Mouse (Mus musculus): ENCODE results near the gene Hepacam2.
"Not testable (repeated sequence)": the region's sequence is repeated elsewhere in the genome, so short reads cannot be mapped to it uniquely, and the experiment has no call there.

The Hepacam2 gene

DNA sequence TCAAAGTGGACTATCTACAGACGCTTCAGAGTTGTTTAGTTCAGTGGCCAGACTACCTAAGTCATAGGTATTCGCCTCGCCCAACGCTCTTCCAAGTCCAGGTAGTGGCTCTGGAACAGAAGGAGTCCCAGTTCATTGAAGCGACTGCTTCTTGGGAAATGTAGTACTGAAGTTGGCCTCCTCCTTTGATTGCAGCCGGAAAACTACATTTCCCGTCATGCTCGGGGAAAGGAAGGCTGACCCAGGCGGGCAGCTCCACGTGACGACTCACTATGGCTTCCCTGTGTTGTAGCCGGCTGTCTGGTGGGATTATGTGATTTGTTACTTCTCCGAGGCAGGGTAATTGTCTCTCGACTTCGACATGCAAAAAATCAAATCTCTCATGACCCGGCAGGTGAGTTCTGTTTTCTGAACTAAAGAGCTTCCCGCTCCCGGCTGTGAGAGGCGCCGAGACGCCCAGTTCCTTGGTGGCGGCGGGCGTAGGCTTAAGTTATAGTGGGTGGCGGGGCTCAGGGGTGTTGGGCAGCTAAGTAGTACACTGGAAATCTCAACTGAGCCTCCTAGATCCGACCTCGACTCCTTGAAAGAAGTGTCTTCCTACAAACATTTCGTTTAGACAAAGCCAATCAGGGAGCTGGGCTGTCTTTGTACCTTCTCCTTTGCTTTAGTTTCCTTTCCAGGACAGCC, at the start of gene Hepacam2, which contains the start of gene Vps50:
Gene Hepacam2, minus strand, starts transcription at position 137 of the 687 bp plus-strand sequence.
Gene Vps50, plus strand, starts transcription at position 221 of the 687 bp plus-strand sequence.
- DNase-seq (ENCODE audit: low spot score), result peak; percentile 95

DNA sequence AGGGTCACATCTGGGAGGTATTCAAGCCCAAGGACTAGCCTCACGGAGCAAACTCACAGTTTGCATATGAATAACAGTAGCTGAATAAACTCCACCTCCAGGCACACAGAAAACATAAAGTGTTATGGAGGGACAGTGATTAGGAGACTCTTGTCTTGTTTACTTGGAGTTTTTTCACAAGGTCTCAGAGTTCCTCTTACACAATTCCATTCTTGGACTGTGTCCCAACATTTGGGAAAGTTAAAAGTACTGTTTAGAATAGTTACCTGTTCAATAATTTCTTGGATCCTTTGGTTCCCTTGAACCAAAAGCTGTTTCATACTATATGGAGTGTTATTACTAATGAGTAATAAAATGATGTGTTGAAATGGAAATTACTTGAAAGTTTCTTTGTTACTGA, 46.9 kb upstream of the Hepacam2 start:
- peak; percentile 20 for DNase-seq (ENCODE audit: low spot score)

- no peak for DNase-seq (ENCODE audit: low spot score)
These were observed 45.8 kb upstream of the Hepacam2 start for GRCm38 (mm10) chr6:3543862-3544261.

DNA sequence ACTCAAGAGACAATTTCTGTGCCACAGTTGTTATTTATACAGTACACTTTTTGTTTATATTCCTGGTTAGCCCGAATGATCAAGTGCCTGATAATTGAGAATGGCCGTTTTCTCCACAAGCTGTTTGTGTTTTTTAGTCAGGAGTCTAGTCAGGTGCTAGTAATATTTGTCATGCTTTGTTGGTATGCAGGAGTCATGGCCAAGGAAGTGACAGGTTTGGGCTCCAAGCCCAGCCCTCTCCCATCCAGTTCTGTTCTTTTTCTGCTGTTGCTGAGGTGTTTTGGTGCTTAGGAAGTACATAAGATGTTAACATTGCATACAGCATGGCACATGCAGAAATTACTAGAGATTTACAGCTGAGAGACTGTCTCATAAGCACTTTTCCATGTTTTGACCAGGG, 41.4 kb upstream of the Hepacam2 start:
- DNase-seq (ENCODE audit: low spot score), result no peak

DNA sequence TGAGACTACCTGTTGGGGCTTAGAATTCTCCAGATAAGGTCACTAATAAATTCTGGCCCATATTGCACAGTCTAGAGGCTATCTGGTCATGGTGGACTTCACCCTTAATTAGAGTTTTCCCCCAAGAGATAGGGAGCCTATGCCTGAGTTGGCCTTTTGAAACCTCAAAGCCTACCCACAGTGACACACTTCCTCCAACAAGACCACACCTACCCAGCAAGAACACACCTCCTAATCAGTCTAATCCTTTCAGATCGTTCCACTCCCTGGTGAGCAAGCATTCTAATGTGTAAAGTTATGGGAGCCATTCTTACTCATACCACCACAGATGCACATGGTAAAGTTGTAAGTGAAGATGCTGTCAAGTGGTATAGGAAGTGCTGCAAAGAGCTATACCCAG, 38.0 kb upstream of the Hepacam2 start:
- DNase-seq (ENCODE audit: low spot score), result no peak

DNA sequence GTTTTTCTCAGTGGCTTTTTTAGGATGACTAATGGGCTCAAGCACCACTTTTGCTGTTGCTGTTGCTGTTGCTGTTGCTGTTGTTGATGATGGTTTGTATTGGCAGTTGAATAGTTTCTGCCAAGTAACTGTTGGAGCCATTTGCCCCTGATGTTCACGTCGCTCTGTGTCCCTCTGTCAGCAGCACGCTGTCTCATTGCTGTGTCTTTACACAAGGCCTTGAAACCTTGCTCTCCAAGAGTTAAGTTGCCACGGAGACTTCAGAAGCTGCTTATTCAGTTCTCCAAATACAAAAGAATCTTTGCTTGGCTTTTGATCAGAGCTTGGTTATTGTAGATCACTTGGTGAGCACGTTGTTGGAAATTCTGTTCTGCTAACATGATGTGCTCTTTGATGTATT, 33.3 kb upstream of the Hepacam2 start:
- no peak for DNase-seq (ENCODE audit: low spot score)

DNA sequence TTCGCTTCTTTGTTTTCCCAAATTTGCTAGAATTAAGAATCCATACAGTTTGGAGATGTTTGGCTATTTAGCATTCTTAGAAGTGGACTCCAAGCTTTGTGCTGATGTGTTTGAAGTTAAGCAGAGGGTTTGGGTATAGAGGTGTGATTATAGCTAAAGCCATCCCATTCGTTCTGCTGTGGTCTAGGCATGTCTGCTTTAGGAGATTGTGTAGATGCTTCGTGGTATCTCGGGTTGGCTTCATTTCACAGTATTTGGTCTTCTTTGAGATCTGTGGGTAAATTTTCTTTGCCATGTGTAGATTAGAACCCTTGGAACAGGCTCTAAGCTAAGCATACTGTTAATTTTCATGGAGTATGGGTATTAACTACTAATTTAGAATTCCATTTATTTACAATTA, 30.1 kb upstream of the Hepacam2 start:
- DNase-seq (ENCODE audit: low spot score), result no peak

DNA sequence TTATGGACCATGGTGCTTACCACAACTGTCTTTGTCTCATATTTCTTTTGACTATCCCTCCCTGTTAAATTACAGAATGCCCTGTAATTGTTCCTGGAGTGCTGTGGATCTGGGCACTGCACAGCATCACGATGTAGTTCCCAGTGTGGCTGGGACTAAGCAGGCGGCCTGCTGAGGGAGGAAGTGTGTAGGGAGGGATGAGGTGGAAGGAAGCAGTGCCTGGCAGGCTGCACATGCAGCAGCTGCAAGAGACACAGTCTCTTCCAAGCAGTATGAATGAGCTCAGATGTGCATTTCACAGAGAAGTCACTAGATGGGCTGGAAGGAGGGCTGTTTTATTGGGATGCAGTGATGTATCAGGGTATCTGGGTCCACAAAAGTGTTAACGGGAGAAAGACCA, 14.5 kb upstream of the Hepacam2 start:
- no peak for DNase-seq (ENCODE audit: low spot score)

DNA sequence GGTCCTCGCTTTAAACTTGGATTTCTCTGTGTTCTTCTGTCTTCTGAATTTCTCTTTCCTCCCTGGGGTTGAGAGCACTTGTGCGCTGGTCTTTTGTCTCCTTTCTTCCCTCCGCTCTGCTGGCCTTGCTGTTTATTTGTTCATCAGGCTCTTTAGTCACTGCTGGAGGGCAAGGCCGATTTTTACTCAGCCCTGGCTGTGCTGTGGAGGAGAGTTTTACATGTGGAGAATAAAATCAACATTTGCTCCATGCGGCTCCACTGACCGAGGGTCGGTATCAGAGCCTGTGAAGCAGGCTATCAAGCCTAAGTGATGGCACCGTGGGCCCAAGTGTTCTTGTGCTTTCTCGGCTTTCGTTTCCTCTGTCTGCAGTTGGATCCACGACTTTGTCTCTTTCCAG, 13.5 kb upstream of the Hepacam2 start:
- DNase-seq (ENCODE audit: low spot score), result no peak

- DNase-seq (ENCODE audit: low spot score), result no peak
These were observed 13.0 kb upstream of the Hepacam2 start for GRCm38 (mm10) chr6:3511116-3511515.

DNA sequence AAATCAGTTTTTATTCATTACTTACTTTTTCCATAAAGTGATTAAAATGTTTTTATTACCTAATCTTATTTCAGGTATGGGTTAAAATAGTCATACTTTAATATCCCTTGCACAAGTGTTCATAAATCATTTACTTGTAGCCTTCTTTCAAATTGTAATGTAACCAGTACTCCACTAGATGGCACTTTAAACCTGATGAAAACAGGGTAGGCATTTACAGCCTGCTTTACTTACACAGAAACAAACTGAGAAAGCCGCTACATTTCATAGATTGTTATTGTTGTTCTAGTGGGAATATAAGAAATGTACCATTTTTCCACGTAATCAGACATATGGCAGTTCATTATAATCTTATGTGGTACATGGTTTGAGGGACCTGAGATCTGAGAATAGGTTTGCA, 11.7 kb upstream of the Hepacam2 start:
- DNase-seq (ENCODE audit: low spot score), result peak; percentile 25

DNA sequence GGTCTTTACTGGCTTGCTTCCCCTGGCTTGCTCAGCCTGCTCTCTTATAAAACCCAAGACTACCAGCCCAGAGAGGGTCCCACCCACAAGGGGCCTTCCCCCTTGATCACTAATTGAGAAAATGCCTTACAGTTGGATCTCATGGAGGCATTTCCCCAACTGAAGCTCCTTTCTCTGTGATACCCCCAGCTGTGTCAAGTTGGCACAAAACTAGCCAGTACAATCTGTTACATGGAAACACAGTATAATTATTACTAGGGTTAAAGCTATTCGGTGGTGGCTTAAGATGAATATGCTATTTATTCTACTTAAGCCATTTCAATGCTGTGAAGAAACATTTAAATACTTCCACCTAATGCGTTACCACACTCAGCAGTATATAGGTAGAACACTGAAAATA, 10.1 kb upstream of the Hepacam2 start:
- DNase-seq (ENCODE audit: low spot score), result not testable (repeated sequence)

GRCm38 (mm10) chr6:3507078-3507477, 9.0 kb upstream of the Hepacam2 start:
- no peak for DNase-seq (ENCODE audit: low spot score)

- DNase-seq (ENCODE audit: low spot score), result no peak
These were observed 7.2 kb upstream of the Hepacam2 start for GRCm38 (mm10) chr6:3505289-3505688.

DNA sequence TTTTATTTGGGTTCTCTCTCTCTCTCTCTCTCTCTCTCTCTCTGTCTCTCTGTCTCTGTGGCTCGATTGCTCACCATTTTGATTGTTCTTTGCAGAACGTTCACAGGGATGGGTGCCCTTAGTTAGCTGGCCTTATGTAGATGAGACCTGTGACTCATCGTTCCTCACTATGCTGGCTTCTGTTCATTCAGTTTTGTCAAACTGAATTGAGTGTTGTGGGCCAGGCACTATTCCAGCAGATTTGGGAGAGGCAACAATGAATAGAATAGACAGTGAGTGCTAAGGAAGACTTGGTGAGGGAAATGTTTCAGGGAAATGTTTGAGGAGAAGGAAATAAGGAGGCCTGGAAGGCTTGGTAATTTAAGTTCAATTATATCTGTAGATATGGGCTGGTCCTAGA, 2.2 kb upstream of the Hepacam2 start:
- no peak for DNase-seq (ENCODE audit: low spot score)

DNA sequence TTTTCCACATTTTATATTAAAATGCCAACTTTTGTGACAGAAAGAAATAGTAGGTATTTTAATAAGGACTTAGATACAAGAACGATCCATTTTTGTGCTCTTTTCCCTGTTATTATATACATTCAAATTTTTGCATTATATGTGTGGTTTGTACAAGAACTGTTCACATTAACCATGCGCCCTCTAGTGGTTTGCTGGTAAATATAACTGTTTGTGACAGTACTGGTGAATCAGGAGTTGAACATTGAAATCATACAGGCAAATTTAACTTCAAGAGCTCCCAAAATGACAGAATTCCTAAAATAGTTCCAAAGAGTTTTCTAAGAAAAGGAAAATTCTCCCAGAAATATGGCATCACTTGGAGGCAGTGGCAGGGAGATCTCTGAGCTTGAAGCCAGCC, 1.9 kb downstream of the Hepacam2 start:
- peak; percentile 39 for DNase-seq (ENCODE audit: low spot score)

- DNase-seq (ENCODE audit: low spot score), result no peak
These were observed 3.8 kb downstream of the Hepacam2 start for GRCm38 (mm10) chr6:3494285-3494684.

DNA sequence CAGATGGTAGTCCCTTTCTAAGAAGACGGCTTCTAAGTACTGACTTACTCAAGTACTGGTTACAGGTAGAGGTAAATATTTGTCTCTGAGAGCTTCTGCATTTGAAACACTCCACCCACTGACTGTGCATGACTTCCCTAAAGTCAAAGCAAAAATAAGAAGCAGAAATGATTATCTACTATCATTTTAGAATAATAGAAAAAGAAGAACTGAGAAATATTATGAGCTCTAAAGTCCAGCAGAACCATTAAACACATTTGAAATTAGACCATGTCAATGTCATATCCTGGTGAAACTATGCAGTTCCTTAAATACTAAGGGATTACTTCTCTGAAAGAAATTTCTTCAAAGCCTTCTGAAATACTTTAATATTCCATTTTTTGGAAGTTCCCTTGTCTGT, 10.7 kb downstream of the Hepacam2 start:
- DNase-seq (ENCODE audit: low spot score), result no peak

GRCm38 (mm10) chr6:3485133-3485532, 13.0 kb downstream of the Hepacam2 start:
- no peak for DNase-seq (ENCODE audit: low spot score)

DNA sequence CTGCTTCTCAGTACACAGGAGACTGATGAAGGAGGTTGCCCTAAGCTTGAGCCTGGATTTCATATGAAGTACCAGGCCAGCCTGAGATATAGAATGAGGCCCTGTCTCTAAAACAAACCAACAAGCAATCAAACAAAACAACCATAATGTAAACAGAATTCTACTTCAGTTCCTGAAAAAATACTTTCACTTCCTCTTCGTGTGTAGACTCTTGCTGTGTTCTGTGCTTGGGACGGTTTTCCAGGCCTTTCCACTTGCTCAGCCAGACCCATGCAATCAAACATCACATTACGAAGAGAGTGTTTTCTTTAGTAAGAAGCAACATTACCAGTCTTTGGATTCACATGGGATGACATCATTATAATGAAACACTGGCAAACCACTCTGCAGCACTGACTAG, 16.4 kb downstream of the Hepacam2 start:
- DNase-seq (ENCODE audit: low spot score), result no peak

DNA sequence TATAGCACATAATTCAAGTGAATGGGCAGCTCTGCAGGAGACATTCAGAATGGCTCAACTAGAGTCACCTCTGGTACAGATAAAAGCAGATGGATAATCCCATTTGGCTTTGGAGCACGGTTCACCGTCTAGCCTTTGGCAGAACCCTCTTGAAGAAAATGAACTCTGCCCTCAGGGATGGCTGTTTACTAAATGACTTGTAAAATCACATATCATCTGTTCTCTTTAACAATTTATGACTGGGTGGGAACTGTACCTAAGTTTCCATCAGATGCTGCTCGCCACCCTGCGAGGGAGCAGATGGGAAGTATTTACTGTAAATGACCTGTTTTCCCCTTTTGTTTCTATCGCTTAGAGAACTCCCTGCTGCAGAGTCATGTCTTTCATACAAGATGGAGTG, 18.2 kb downstream of the Hepacam2 start:
- DNase-seq (ENCODE audit: low spot score), result no peak

- no peak for DNase-seq (ENCODE audit: low spot score)
These were observed 21.8 kb downstream of the Hepacam2 start for GRCm38 (mm10) chr6:3476299-3476698.

- DNase-seq (ENCODE audit: low spot score), result no peak
These were observed 27.4 kb downstream of the Hepacam2 start for GRCm38 (mm10) chr6:3470706-3471105.

GRCm38 (mm10) chr6:3468627-3469026, 29.5 kb downstream of the Hepacam2 start:
- no peak for DNase-seq (ENCODE audit: low spot score)
